Mouse (Mus musculus) adrenal gland (tissue): Measurements from ENCODE around the gene Fdx1l.

Experiments
- intact Hi-C: fragments of 180-260 bp; cut with DNase I; formaldehyde crosslinking; loops from one replicate; pipeline ENCODE4 v1.15.1; 2025
- long read RNA-seq, 2 experiments: library from polyadenylated mRNA; unstranded; transcript quantifications; one replicate each; pipeline ENCODE4 v2.0.0; 2020; ENCODE audit warnings: borderline replicate concordance in 1 of 2; ENCODE audit not compliant: insufficient replicate concordance in 1 of 2

Fdx1l gene
- long read RNA-seq, experiment 1, transcript Fdx1l-201 (5 exons, 812 nt): major isoform, 35 of 48 reads
- long read RNA-seq, experiment 1, transcript Fdx1l-204 (3 exons, 633 nt): minor isoform, 5 of 48 reads
- long read RNA-seq, experiment 1, partial matches to known transcripts: 0 of 48 reads
- long read RNA-seq, experiment 1, other reads (novel, unspliced or antisense): 3 of 48 reads
- long read RNA-seq, experiment 2, transcript Fdx1l-205 (4 exons, 951 nt): minor isoform, 9 of 61 reads
- long read RNA-seq, experiment 2, transcript Fdx1l-201 (5 exons, 812 nt): major isoform, 39 of 61 reads
- long read RNA-seq, experiment 2, transcript Fdx1l-203 (4 exons, 681 nt): minor isoform, 7 of 61 reads
- long read RNA-seq, experiment 2, partial matches to known transcripts: 1 of 61 reads
- long read RNA-seq, experiment 2, other reads (novel, unspliced or antisense): 4 of 61 reads

GRCm38 (mm10) chr9:21073044-21073840 is at the start of gene Fdx1l, which contains the start of gene Gm49373:
Gene Fdx1l (minus strand): TSS chr9:21073614.
Gene Gm49373 (minus strand): TSS chr9:21073096.
- intact Hi-C loops: no loop called here

DNA sequence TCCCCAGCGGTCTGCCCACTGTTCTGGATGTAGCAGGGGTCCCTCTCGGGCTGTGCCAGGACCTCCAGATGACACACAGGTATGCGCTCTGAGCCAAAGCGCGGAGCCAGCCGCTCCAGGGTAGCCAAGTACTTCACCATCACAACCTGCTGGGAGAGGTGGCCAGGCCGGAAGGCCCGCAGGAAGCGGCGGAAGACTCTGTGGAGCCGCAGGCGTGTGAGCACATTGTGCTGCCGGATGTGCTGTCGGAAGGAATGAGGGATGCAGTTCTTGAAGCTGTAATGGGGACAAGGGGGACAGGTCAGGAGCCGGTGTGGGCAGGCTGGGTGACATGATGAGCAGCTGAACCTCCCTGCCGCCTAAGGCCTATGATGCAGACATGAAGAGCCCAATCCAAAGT is 48.1 kb upstream of the Fdx1l start:
- intact Hi-C loops: no loop called here

GRCm38 (mm10) chr9:21117073-21117472 is 43.7 kb upstream of the Fdx1l start:
- intact Hi-C loops: no loop called here

- intact Hi-C loops: no loop called here
Measured at GRCm38 (mm10) chr9:21115105-21115504, 41.7 kb upstream of the Fdx1l start.

GRCm38 (mm10) chr9:21114190-21114589 is 40.8 kb upstream of the Fdx1l start:
- intact Hi-C loops: no loop called here

GRCm38 (mm10) chr9:21113751-21114150 is 40.3 kb upstream of the Fdx1l start:
- intact Hi-C loops: no loop called here

DNA sequence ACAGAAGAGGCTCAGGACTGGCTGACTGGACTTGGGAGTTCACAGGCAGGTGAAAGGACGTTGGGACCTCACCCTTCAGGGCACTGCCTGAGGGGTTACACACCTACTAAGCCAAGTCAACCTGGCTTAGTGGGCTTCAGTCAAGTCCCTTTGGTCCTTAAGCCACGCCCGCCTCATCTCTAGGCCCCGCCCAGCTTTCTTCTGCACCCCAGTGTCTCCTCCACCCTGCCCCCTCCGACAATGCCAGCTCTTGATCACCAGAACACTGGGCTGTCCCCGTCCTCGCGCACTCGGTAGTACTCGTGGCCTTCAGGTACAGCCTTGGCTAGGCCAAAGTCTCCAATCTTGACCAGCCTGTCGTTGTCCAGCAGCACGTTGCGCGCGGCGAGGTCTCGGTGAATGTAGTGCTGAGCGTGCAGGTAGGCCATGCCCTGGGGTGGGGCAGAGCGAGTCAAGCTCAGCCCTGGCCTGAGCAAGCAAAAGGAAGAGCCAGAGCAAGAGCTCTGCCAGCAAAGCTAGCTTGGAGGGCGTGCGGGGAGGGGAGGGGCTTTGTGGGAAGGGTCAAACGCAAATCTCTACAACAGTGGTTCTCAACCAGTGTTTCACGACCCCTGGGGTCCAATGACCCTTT is 34.3 kb upstream of the Fdx1l start:
- intact Hi-C loops: no loop called here

- intact Hi-C loops: no loop called here
Measured at GRCm38 (mm10) chr9:21105760-21106564, 32.5 kb upstream of the Fdx1l start.

GRCm38 (mm10) chr9:21104814-21105213 is 31.4 kb upstream of the Fdx1l start:
- intact Hi-C loops: no loop called here

- intact Hi-C loops: no loop called here
Measured at GRCm38 (mm10) chr9:21102076-21102475, 28.7 kb upstream of the Fdx1l start.

DNA sequence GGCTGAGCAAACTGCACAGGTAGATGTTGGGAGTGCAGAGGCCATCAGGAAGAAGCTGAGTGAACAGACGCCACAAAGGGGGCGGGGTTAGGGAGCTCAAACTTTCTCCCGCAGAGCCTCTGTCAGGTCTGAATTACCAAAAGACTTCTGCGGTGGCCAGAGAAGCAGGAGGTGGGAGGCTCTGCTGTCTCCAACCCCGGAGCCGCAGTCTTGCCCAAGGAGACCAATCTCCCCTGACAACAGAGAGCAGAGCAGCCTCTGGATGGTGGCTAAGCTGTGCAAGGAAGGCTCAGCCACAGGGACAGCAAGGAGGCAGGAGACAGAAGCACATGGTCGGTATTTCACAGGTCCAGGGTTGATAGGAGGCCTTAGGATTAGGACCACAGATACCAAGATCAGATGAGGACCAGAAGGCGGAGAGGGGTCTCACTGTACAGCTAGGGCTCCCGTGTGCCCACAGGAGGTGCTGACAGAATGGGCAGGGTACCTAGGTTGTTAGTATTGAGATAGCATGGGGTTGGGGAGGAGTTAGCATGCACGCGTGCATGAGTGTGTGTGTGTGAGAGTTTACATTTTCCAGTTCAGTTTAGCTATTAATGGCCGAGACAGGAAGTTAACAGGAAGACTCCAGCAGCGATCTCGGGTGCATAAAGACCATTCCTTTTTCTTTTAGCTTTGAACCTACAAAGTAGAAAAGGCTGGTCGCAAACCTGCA is 27.2 kb upstream of the Fdx1l start:
- intact Hi-C loops: no loop called here

- intact Hi-C loops: no loop called here
Measured at GRCm38 (mm10) chr9:21097793-21098192, 24.4 kb upstream of the Fdx1l start.

DNA sequence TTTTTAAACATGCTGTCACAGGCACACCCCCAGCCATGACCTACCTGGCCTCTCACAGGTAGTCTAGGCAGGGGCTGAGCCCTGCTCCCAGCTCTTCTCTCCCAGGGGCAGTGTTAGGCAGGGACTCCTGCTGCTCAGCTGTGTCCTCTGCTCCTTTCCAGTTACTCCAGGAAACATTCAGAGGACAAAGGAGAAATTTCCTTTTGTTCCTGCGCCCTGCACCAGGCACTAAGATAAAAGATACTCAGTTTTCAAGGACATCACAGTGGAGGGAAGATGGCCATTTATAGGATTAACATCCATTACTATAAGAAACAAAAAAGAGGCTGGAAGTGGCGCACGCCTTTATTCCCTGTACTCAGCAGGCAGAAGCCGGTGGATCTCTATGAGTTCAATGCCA is 22.5 kb upstream of the Fdx1l start:
- intact Hi-C loops: no loop called here

GRCm38 (mm10) chr9:21093423-21093822 is 20.0 kb upstream of the Fdx1l start:
- intact Hi-C loops: loop anchor here (5.0 kb wide), 1 partner anchor 34 kb away; no protein-coding TSS in a partner anchor

- intact Hi-C loops: loop anchor here (5.0 kb wide), 1 partner anchor 35 kb away; no protein-coding TSS in a partner anchor
Measured at GRCm38 (mm10) chr9:21091707-21092320, 18.4 kb upstream of the Fdx1l start, which contains the start of the genes Gm38431 and Raver1. Gene Gm38431 (minus strand): TSS chr9:21091997. Gene Raver1 (minus strand): TSS chr9:21092008.

GRCm38 (mm10) chr9:21090972-21091706 is 17.7 kb upstream of the Fdx1l start:
- intact Hi-C loops: loop anchor here (5.0 kb wide), 1 partner anchor 36 kb away; no protein-coding TSS in a partner anchor

DNA sequence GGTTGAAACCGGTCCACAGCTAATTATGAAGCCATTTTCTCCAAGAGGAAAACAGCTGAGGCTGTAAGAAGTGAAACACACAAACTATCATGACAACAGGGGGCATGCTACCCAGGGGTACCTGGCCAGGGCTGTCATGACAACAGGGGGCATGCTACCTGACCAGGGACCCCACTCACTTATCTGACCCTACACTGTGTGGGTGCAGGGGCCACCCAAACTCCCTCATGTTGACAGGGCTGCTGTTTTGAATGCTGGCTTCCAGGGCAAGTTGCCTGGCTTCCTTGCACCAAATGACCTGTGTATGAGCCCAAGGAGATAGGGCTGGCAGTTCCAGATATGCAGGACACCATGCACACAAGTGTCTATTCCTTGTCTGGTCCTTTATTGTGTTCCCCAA is 17.1 kb upstream of the Fdx1l start:
- intact Hi-C loops: loop anchor here (5.0 kb wide), 1 partner anchor 37 kb away; no protein-coding TSS in a partner anchor

- intact Hi-C loops: no loop called here
Measured at GRCm38 (mm10) chr9:21083324-21083723, 9.9 kb upstream of the Fdx1l start.

DNA sequence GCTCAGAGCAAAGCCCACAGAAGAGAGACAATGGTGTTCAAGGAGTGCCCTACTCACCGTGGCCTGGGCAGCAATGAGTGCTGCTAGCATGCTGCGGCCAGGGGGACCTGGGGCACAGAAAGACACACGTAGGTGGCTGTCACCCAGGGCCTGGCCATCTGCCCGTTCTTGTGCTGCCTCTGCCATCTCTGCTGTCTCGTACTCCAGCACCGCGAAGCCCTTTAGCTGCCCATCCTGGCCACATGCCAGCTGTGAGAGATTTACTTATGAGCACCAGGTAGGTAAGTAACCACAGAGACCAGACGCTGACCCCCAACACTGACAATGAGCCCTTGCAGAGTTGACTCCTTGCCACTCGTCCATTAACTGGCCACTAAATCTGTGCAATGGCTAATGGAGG is 7.7 kb upstream of the Fdx1l start:
- intact Hi-C loops: no loop called here
